Mouse (Mus musculus): ENCODE measurements at regions not wholly inside any gene's neighbourhood (a gene's known extent, or its start where the extent isn't known, plus 50 kb on each side); places are given as distances from the start of the nearest gene placed in this dataset.
"Not testable (repeated sequence)": the region's sequence is repeated elsewhere in the genome, so short reads cannot be mapped to it uniquely, and the experiment has no call there.

- DNase-seq (ENCODE audit: low spot score): not testable (repeated sequence)
Measured at GRCm38 (mm10) chrX:32130254-32130653, 82.6 kb downstream of the Btbd35f22 start.

- DNase-seq (ENCODE audit: low spot score): peak; percentile 2
Measured at GRCm38 (mm10) chrX:32148141-32148540, 100.5 kb downstream of the Btbd35f22 start.
